8 mouse cellular contexts compared by ENCODE assay signal in genomic region chr1:155223849-155224554, GRCm38 (mm10). TPM values are rescaled to one million over a fixed set of nuclear protein-coding genes. Genes with fewer than 3 reads are reported as not detected.
A peak's percentile ranks its signal among the peaks of the same experiment; 100 is the strongest.
DNase-seq lines count a peak whose midpoint lies in the region; ATAC-seq and TF ChIP-seq lines count a peak whose summit lies in the region.

No protein-coding gene starts in this region.

- no peak overlapping the region; the same call in 1 of the 2 replicates for H3K4me2 ChIP-seq in midbrain, postnatal 0 days (ENCODE audit: low read depth, low read length, poor library complexity, severe bottlenecking)

- no peaks in the 10 kb centered on the region for H3K36me3 ChIP-seq in midbrain, postnatal 0 days (ENCODE audit: insufficient read depth, low read length)

- no peaks in the 10 kb centered on the region for H3K27me3 ChIP-seq in midbrain, postnatal 0 days (ENCODE audit: insufficient read depth, low read length)

- peak overlapping the region; percentile 28; the same call in 1 of the 2 replicates for H3K4me3 ChIP-seq in gastrocnemius, adult 2 months
- H3K4me3 ChIP-seq in midbrain, postnatal 0 days (ENCODE audit: low read depth, low read length): no peak overlapping the region

- H3K4me1 ChIP-seq in midbrain, postnatal 0 days (ENCODE audit: insufficient read depth, low read length): 0 out of 2 replicates have a peak, but pooled peaks cover 4% of the 10 kb centered on the region

- H3K27ac ChIP-seq in gastrocnemius, adult 2 months: no peak overlapping the region
- no peak overlapping the region for H3K27ac ChIP-seq in midbrain, postnatal 0 days (ENCODE audit: low read depth, low read length)

- no peak overlapping the region for H3K9ac ChIP-seq in midbrain, postnatal 0 days (replicated peaks; ENCODE audit: low read length, poor library complexity, severe bottlenecking)

- H3K9me3 ChIP-seq in midbrain, postnatal 0 days (ENCODE audit: low read length): no peaks in the 10 kb centered on the region

- peak; percentile 78 for ATAC-seq in inflammation-experienced regulatory T-cells, adult 6 months
- ATAC-seq in midbrain, postnatal 0 days (ENCODE audit: low FRiP score): peak; percentile 77

- 27% methylated on average over 16 of the region's 16 CpGs for WGBS in midbrain, postnatal 0 days

- peak; percentile 97 for TF ChIP-seq CTCF in gastrocnemius, adult 2 months (IDR thresholded peaks at IDR 0.05)
- peak; percentile 93 for TF ChIP-seq CTCF in midbrain, postnatal 0 days (IDR thresholded peaks at IDR 0.05)

- intact Hi-C loops in gastrocnemius, adult 2 months (cut with DNase I): loop anchor here (1.0 to 10.0 kb wide), 2 partner anchors 199 to 439 kb away; no protein-coding TSS in a partner anchor

- peak; percentile 73 for DNase-seq in right cerebral cortex, adult 18-20 months
- no peak for DNase-seq in right cerebral cortex, postnatal 25 days
- DNase-seq in cerebellum, postnatal 4 days (ENCODE audit: low spot score in 2 of 2): peak; percentile 68 to 87
- DNase-seq in gastrocnemius, adult 2 months: peak; percentile 89
- peak; percentile 88 for DNase-seq in liver
- DNase-seq in midbrain, postnatal 0 days (ENCODE audit: low spot score): peak; percentile 90
- DNase-seq in spleen, postnatal 4 days (ENCODE audit: low spot score in 2 of 2): peak; percentile 80 to 94

RNA-seq across cellular contexts. Expression of gene BC034090, which starts 20.2 kb away (rescaled TPM):
- total RNA-seq in gastrocnemius, adult 2 months (2021): 1 to 10 TPM in 1 of 2 experiments, under 1 TPM in 1; 0.94 to 1.8 TPM
- under 1 TPM in 2 of 3 experiments, not detected in 1; 0.50 to 0.96 TPM for polyA plus RNA-seq in inflammation-experienced regulatory T-cells, adult 6 months (2017; shearing (Covaris generic))
- 7.3 and 11.2 TPM in 2 replicates for total RNA-seq in midbrain, postnatal 0 days (2014; rRNA removed)
- 1.9 TPM in 2 replicates for polyA plus RNA-seq in midbrain, postnatal 0 days (2015; fragmentation: Nextera tagmentation; extraction: Ambion mirVana)
